Mouse (Mus musculus): ENCODE results near the gene Cftr.

DNA sequence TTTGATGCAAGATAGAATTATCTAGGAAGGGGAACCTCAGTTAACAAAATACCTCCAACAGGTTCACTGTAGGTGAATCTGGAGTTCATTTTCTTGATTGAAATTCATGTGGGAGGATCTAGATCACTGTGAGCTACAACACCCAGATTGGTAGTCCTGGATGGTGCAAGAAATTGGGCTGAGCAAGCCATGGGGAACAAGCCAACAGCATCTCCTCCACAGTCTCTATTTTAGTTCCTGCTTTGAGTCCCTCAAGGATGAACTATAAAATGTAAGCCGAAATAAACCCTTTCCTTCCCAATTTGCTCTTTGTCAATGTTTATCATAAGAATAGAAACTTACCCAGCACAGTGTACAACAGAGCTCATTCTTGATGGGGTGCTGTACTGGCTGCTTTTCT, 152.5 kb downstream of the Cftr start:
- no peak for TF ChIP-seq E2F4 (IDR thresholded peaks at IDR 0.05; ENCODE audit: borderline replicate concordance, low read depth, low read length)
- TF ChIP-seq CTCF (IDR thresholded peaks at IDR 0.05 in 2 of 3, conservative IDR thresholded peaks at IDR 0.05 in 1 of 3; ENCODE audit: control insufficient read depth in 1 of 3, insufficient read depth in 1 of 3, low read depth in 2 of 3, low read length in 3 of 3, poor library complexity in 1 of 3, severe bottlenecking in 1 of 3) = no peak
- TF ChIP-seq USF1 (IDR thresholded peaks at IDR 0.05; ENCODE audit: low read depth, low read length) = no peak
- no peak for TF ChIP-seq POLR2A (IDR thresholded peaks at IDR 0.05; ENCODE audit: control insufficient read depth in 1 of 2, insufficient read depth in 1 of 2, low read depth in 1 of 2, low read length in 2 of 2, poor library complexity in 1 of 2)
- no peak for TF ChIP-seq MEF2A (IDR thresholded peaks at IDR 0.05; ENCODE audit: extremely low read depth, insufficient replicate concordance, low read depth, low read length, poor library complexity, severe bottlenecking)
- no peak for TF ChIP-seq GATA1 (IDR thresholded peaks at IDR 0.05; ENCODE audit: low read depth, low read length)
- TF ChIP-seq TCF12 (IDR thresholded peaks at IDR 0.05; ENCODE audit: low read depth, low read length) = no peak
- no peak for TF ChIP-seq ZC3H11A (IDR thresholded peaks at IDR 0.05; ENCODE audit: low read depth, low read length)
- TF ChIP-seq MAX (IDR thresholded peaks at IDR 0.05; ENCODE audit: low read length) = no peak
- TF ChIP-seq EP300 (IDR thresholded peaks at IDR 0.05; ENCODE audit: low read depth in 1 of 2, low read length in 2 of 2) = no peak
- TF ChIP-seq KAT2A (conservative IDR thresholded peaks at IDR 0.05; ENCODE audit: low read depth, low read length) = no peak
- TF ChIP-seq MAFK (IDR thresholded peaks at IDR 0.05; ENCODE audit: borderline replicate concordance, low read depth, low read length) = no peak
- TF ChIP-seq CHD2 (IDR thresholded peaks at IDR 0.05; ENCODE audit: low read length) = no peak

Measured in MEL (cell line).